Mouse (Mus musculus): ENCODE data around the gene Ndufs2. TPM values are rescaled to one million over a fixed set of nuclear protein-coding genes. Genes with fewer than 3 reads are reported as not detected.

The Ndufs2 gene
- total and polyA plus RNA-seq, 2 experiments from 2014 or later: 1,009 to 1,127 TPM

DNA sequence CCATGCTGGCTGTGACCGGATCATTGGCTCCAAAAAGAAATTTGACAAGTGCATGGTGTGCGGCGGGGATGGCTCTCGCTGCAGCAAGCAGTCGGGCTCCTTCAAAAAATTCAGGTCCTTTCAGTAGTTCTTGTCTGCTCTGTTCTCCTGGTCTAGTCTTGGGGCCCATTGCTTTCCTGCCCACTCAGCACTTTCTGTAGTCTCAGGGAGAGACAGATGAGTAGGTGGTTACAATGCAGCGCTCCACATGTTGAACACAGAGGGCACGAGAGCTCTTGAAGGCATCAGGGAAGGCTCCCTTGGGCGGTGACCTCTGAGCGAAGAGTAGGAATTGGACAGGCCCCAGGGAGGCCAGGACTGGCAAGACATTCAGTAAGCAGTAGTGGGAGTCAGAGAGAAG lies 6.6 kb upstream of the Ndufs2 start:
- Histone ChIP-seq H3K9ac (replicated peaks; ENCODE audit: low read depth, low read length) (no peak overlapping the region), H3K4me2 (ENCODE audit: low read depth, low read length) (no peak overlapping the region), H3K36me3 (replicated peaks; ENCODE audit: control insufficient read depth, insufficient read depth, low read length) (peaks cover 5% of the 10 kb centered on the region), H3K27me3 (ENCODE audit: control insufficient read depth, insufficient read depth, low read length) (no peaks in the 10 kb centered on the region), H3K4me1 (ENCODE audit: control insufficient read depth, insufficient read depth) (peaks cover 9% of the 10 kb centered on the region), H3K4me3 (ENCODE audit: low read depth, low read length) (no peak overlapping the region), H3K27ac (ENCODE audit: low read depth) (no peak overlapping the region), H3K9me3 (replicated peaks; ENCODE audit: control insufficient read depth, low read length) (no peaks in the 10 kb centered on the region)
- TF ChIP-seq EP300 (IDR thresholded peaks at IDR 0.05; ENCODE audit: low read depth): no peak
- TF ChIP-seq CTCF (IDR thresholded peaks at IDR 0.05; ENCODE audit: low read depth): no peak
- ATAC-seq (ENCODE audit: insufficient read depth, low read depth) (no peak), DNase-seq (ENCODE audit: low spot score) (no peak)
- 79% methylated on average over 9 of the region's 9 CpGs for WGBS

DNA sequence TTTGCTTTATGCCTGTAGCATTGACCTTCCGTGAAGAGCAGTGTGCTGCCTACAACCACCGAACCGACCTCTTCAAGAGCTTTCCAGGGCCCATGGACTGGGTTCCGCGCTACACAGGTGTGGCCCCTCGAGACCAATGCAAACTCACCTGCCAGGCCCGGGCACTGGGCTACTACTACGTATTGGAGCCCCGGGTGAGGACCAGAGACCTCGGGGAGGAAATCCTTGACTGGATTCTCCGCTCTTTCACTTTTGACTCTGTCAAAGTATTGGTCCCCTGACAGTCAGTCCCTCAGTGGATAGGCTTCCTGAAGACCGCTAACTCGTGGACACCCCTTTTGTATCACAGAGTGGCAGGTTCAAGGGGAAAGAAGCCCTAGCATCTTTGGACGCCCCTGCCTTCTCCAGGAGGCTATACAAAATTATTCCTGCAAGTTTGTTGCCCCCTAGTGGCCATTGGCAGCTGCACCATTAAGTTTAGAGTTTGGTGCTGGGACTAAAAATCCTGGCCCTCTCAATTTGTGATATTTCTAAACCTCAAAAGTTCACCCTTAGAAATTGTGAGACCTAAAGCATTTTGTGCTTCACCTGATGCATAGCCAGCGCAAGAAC lies 5.9 kb upstream of the Ndufs2 start:
- H3K27me3 ChIP-seq (ENCODE audit: control insufficient read depth, insufficient read depth, low read length): no peaks in the 10 kb centered on the region

DNA sequence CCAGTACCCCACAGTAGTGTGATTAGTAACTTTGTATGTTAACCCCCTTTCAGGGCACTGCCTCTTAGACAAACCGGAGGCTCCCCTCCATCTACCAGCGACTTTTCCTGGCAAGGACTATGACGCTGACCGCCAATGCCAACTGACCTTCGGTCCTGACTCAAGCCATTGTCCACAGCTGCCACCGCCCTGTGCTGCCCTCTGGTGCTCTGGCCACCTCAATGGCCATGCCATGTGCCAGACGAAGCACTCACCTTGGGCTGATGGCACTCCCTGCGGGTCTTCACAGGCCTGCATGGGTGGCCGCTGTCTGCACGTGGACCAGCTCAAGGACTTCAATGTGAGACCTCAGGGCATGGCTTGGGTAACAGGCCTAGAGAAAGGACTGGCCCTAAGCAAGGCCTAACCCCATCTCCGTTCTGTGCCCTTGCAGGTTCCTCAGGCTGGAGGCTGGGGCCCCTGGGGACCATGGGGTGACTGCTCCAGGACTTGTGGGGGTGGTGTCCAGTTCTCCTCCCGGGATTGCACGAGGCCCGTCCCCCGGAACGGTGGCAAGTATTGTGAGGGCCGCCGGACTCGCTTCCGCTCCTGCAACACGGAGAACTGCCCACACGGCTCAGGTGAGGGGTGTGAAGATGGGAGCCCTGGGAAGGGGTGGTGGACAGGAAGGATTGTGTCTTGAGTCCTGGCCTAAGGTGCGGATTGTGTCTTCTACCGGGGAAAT lies 5.1 kb upstream of the Ndufs2 start:
- Histone ChIP-seq H3K9me3 (replicated peaks; ENCODE audit: control insufficient read depth, low read length) (no peaks in the 10 kb centered on the region), H3K36me3 (replicated peaks; ENCODE audit: control insufficient read depth, insufficient read depth, low read length) (peaks cover 5% of the 10 kb centered on the region), H3K27ac (ENCODE audit: low read depth) (no peak overlapping the region), H3K9ac (replicated peaks; ENCODE audit: low read depth, low read length) (no peak overlapping the region), H3K4me1 (ENCODE audit: control insufficient read depth, insufficient read depth) (no peaks in the 10 kb centered on the region; the same call in 1 of the 2 replicates), H3K27me3 (ENCODE audit: control insufficient read depth, insufficient read depth, low read length) (no peaks in the 10 kb centered on the region), H3K4me2 (ENCODE audit: low read depth, low read length) (no peak overlapping the region), H3K4me3 (ENCODE audit: low read depth, low read length) (no peak overlapping the region)
- DNase-seq (ENCODE audit: low spot score) (no peak), ATAC-seq (ENCODE audit: insufficient read depth, low read depth) (no peak)
- WGBS: 86% methylated on average over 24 of the region's 24 CpGs
- TF ChIP-seq CTCF (IDR thresholded peaks at IDR 0.05; ENCODE audit: low read depth): no peak
- no peak for TF ChIP-seq EP300 (IDR thresholded peaks at IDR 0.05; ENCODE audit: low read depth)

More for the DNA sequence above, 5.9 kb upstream of the Ndufs2 start:
- DNase-seq (ENCODE audit: low spot score): peak; percentile 66
- ATAC-seq (ENCODE audit: insufficient read depth, low read depth): peak; percentile 16; the same call in 1 of the 2 replicates
- H3K4me2 ChIP-seq (ENCODE audit: low read depth, low read length): no peak overlapping the region
- no peak overlapping the region for H3K4me3 ChIP-seq (ENCODE audit: low read depth, low read length)
- 54% methylated on average over 15 of the region's 15 CpGs for WGBS
- H3K9me3 ChIP-seq (replicated peaks; ENCODE audit: control insufficient read depth, low read length): no peaks in the 10 kb centered on the region
- H3K27ac ChIP-seq (ENCODE audit: low read depth): no peak overlapping the region; the same call in 1 of the 2 replicates
- peaks cover 3% of the 10 kb centered on the region for H3K4me1 ChIP-seq (ENCODE audit: control insufficient read depth, insufficient read depth)
- no peak overlapping the region for H3K9ac ChIP-seq (replicated peaks; ENCODE audit: low read depth, low read length)
- peaks cover 5% of the 10 kb centered on the region for H3K36me3 ChIP-seq (replicated peaks; ENCODE audit: control insufficient read depth, insufficient read depth, low read length)
- TF ChIP-seq CTCF (IDR thresholded peaks at IDR 0.05; ENCODE audit: low read depth) (peak; percentile 81), EP300 (IDR thresholded peaks at IDR 0.05; ENCODE audit: low read depth) (no peak)

DNA sequence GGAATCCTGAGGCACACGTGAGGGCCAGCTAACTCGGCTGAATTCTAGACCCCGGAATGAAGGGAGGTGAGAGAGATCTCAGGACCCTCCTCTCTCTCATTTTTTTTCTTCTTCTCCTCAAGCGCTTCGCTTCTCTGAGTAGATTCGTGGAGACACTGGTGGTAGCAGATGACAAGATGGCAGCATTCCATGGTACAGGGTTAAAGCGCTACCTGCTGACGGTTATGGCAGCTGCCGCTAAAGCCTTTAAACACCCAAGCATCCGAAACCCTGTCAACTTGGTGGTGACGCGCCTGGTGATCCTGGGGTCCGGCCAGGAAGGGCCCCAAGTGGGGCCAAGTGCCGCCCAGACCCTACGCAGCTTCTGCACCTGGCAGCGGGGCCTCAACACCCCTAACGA lies 1.2 kb upstream of the Ndufs2 start:
- peaks cover 5% of the 10 kb centered on the region for H3K36me3 ChIP-seq (replicated peaks; ENCODE audit: control insufficient read depth, insufficient read depth, low read length)
- H3K4me1 ChIP-seq (ENCODE audit: control insufficient read depth, insufficient read depth): peaks cover 11% of the 10 kb centered on the region
- H3K4me3 ChIP-seq (ENCODE audit: low read depth, low read length): peak overlapping the region; percentile 50; the same call in 1 of the 2 replicates
- H3K27me3 ChIP-seq (ENCODE audit: control insufficient read depth, insufficient read depth, low read length): no peaks in the 10 kb centered on the region
- DNase-seq (ENCODE audit: low spot score): no peak
- peak overlapping the region; percentile 53; the same call in 1 of the 2 replicates for H3K9ac ChIP-seq (replicated peaks; ENCODE audit: low read depth, low read length)
- H3K9me3 ChIP-seq (replicated peaks; ENCODE audit: control insufficient read depth, low read length): no peaks in the 10 kb centered on the region
- peak overlapping the region; percentile 93 for H3K27ac ChIP-seq (ENCODE audit: low read depth)
- TF ChIP-seq EP300 (IDR thresholded peaks at IDR 0.05; ENCODE audit: low read depth) (no peak), CTCF (IDR thresholded peaks at IDR 0.05; ENCODE audit: low read depth) (no peak)
- no peak for ATAC-seq (ENCODE audit: insufficient read depth, low read depth)
- 55% methylated on average over 17 of the region's 17 CpGs for WGBS
- peak overlapping the region; percentile 65 for H3K4me2 ChIP-seq (ENCODE audit: low read depth, low read length)

DNA sequence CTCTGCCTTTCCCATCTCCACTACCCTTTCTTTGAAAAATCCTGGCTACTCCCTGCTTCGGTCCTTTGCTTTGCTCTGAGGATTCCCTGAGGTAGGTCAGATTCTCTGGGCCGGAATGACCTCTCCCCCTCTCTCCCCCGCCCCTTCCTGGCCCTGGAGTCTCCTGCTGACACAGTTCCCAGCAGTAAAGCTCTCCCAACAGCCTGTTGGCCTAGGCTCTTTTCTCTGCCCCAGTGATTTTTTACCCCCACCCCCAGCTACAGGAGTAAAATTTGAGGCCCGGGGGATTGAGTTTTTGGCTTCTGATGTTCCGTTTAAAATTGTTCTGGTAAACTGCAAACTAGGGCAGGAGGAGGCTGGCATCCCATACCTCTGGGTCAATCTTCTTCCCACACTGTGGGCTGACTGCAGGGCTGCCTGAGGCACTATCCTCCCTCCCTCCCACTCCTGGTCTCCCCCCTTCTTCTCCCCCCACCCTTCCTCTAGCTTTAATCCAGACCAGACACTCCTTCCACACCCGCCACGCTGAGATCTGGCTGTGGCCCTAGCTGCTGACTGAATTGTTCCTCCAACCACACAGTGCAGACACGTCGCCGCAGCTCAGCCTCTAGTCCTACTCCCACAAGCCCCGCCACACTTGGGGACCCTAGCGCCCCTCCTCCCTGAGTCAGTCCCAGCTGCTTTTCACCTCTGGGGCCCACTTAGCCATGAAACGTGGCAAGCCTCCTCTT lies 571 bp upstream of the Ndufs2 start:
- H3K4me2 ChIP-seq (ENCODE audit: low read depth, low read length): peak overlapping the region; percentile 65
- peak overlapping the region; percentile 50 for H3K4me3 ChIP-seq (ENCODE audit: low read depth, low read length)
- ATAC-seq (ENCODE audit: insufficient read depth, low read depth): no peak
- H3K4me1 ChIP-seq (ENCODE audit: control insufficient read depth, insufficient read depth): peaks cover 12% of the 10 kb centered on the region
- H3K27me3 ChIP-seq (ENCODE audit: control insufficient read depth, insufficient read depth, low read length): no peaks in the 10 kb centered on the region
- peaks cover 5% of the 10 kb centered on the region; the same call in 1 of the 2 replicates for H3K36me3 ChIP-seq (replicated peaks; ENCODE audit: control insufficient read depth, insufficient read depth, low read length)
- peak overlapping the region; percentile 53 for H3K9ac ChIP-seq (replicated peaks; ENCODE audit: low read depth, low read length)
- 26% methylated on average over 13 of the region's 13 CpGs for WGBS
- peak overlapping the region; percentile 93 for H3K27ac ChIP-seq (ENCODE audit: low read depth)
- TF ChIP-seq EP300 (IDR thresholded peaks at IDR 0.05; ENCODE audit: low read depth) (no peak), CTCF (IDR thresholded peaks at IDR 0.05; ENCODE audit: low read depth) (no peak)
- DNase-seq (ENCODE audit: low spot score): no peak
- H3K9me3 ChIP-seq (replicated peaks; ENCODE audit: control insufficient read depth, low read length): no peaks in the 10 kb centered on the region

Data from heart, postnatal 0 days (tissue).